Mouse (Mus musculus) forebrain, embryonic 15.5 days (tissue): ENCODE results near the gene Rraga. TPM values are rescaled to one million over a fixed set of nuclear protein-coding genes. Genes with fewer than 3 reads are reported as not detected.

Experiments
- ATAC-seq: fragments of 200-750 bp; cut with Nextera tagmentation; replicated peaks from 2 replicates; pipeline ENCODE4 v1.8.0; 2017; ENCODE audit warnings: mild to moderate bottlenecking, moderate TSS enrichment, moderate library complexity
- H3K27ac ChIP-seq: fragments of 300-500 bp; sonication (generic); replicated peaks from 2 replicates; pipeline ENCODE4 v1.5.1; 2015; ENCODE audit warnings: mild to moderate bottlenecking, inconsistent platforms
- H3K27me3 ChIP-seq: fragments of 300-500 bp; sonication (generic); 2 replicates; pipeline ENCODE4 v1.6.1; 2015; ENCODE audit warnings: inconsistent platforms
- H3K36me3 ChIP-seq: fragments of 300-500 bp; sonication (generic); 2 replicates; pipeline ENCODE4 v1.6.1; 2015; ENCODE audit warnings: mild to moderate bottlenecking, inconsistent platforms
- H3K4me1 ChIP-seq: fragments of 300-500 bp; sonication (generic); 2 replicates; pipeline ENCODE4 v1.6.1; 2015; ENCODE audit warnings: inconsistent platforms
- H3K4me2 ChIP-seq: fragments of 300-500 bp; sonication (generic); replicated peaks from 2 replicates; pipeline ENCODE4 v1.6.1; 2015; ENCODE audit warnings: mild to moderate bottlenecking, inconsistent platforms
- H3K4me3 ChIP-seq: fragments of 300-500 bp; sonication (generic); 2 replicates; pipeline ENCODE4 v1.5.1; 2015; ENCODE audit warnings: mild to moderate bottlenecking, inconsistent platforms
- H3K9ac ChIP-seq: fragments of 300-500 bp; sonication (generic); replicated peaks from 2 replicates; pipeline ENCODE4 v1.6.1; 2015; ENCODE audit warnings: mild to moderate bottlenecking, inconsistent platforms
- H3K9me3 ChIP-seq: fragments of 300-500 bp; sonication (generic); 2 replicates; pipeline ENCODE4 v1.6.1; 2016; ENCODE audit warnings: inconsistent platforms
- WGBS: fragments of 180-500 bp; shearing (Covaris S2); methylation state at CpG from one replicate; pipeline ENCODE4 v1.1.7; 2015; ENCODE audit warnings: mixed read lengths; 5-methylcytosine and 5-hydroxymethylcytosine counted together
- polyA plus RNA-seq: library from polyadenylated mRNA; unstranded; fragments of >200 nt; fragmentation: Nextera tagmentation; extraction: Ambion mirVana; gene quantifications from 2 replicates; pipeline ENCODE4 v1.2.1, GENCODE M21; 2015

Rraga gene
- polyA plus RNA-seq, 1 experiment from 2014 or later: 95.5 TPM

DNA sequence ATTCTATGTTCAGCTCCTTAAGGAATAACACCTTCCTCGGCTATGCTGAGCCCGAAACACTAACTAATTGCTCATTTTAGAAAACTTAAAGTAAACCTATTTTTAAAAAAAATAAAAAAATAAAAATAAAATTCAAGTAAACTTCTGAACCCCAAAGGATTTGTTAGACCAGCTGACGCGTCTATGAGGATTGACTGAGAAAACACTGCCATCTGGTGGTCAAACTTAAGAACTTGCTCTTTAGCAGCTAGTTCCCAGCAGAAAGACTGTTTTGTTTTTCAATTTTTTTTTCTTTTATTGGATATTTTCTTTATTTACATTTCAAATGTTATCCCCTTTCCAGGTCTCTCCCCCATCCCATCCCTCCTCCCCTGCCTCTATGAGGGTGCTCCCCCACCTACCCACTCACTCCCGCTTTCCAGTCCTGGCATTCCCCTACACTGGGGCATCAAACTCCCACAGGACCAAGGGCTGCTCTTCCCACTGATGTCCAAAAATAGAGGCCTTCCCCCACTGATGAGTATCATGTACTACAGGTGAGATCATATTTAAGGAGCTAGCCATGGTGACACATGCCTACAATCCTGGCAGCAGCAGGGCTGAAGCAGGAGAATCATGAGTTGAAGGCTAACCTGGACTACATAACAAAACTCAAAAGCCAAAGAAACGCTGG is 20.3 kb upstream of the Rraga start:
- Histone ChIP-seq H3K4me3 (no peak overlapping the region), H3K9me3 (no peaks in the 10 kb centered on the region), H3K4me2 (no peak overlapping the region), H3K27ac (no peak overlapping the region), H3K36me3 (no peaks in the 10 kb centered on the region), H3K4me1 (no peaks in the 10 kb centered on the region), H3K9ac (no peak overlapping the region), H3K27me3 (no peaks in the 10 kb centered on the region)
- 23% methylated on average over 6 of the region's 6 CpGs for WGBS
- ATAC-seq: peak; percentile 81

DNA sequence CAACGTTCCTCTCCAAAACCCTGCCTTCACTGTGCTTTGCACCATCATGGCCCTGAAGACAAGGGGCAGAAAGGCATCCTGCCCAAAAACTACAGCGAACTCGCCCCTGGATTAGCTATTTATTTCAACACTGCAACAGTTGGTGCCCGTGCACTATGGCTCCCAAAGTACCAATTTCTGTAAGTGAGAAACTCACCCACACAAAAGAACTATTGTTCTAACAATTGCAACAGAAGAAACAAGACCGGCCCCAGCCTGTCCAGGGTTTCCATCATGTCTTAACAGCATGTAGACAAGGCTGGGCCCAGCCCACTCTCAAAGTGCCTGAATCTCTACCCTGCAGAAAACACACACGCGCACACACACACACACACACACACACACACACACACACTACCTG is 18.1 kb upstream of the Rraga start:
- Histone ChIP-seq H3K9ac (no peak overlapping the region), H3K9me3 (no peaks in the 10 kb centered on the region), H3K36me3 (no peaks in the 10 kb centered on the region), H3K4me3 (no peak overlapping the region), H3K4me1 (no peaks in the 10 kb centered on the region), H3K4me2 (no peak overlapping the region), H3K27me3 (no peaks in the 10 kb centered on the region), H3K27ac (no peak overlapping the region)
- 62% methylated on average over 7 of the region's 7 CpGs for WGBS
- ATAC-seq: no peak

DNA sequence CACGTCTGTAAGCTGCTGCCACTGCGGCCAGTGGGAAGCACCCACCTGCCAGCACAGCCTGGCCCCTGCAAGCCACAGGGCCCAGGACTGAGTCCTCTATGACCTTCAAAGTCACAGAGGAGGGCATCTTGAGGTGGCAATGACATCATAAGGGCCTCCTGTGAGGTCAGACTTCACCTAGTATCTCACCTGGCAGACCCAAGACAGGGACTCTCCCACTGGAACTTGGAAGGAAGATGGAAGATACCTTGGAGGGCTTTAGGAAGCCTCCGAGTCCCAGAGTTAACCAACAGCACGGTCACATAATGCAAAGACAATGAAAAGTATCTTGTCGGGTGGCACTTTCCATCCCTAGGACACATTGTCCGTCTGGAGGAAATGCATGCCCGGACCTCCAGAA is 17.2 kb upstream of the Rraga start, which contains the start of gene Saxo1:
Gene Saxo1, minus strand, starts transcription at position 101 of the 400 bp plus-strand sequence.
- Histone ChIP-seq H3K4me1 (no peaks in the 10 kb centered on the region), H3K9ac (no peak within 1 kb of the TSS), H3K36me3 (no peaks in the 10 kb centered on the region), H3K27me3 (no peaks in the 10 kb centered on the region), H3K4me2 (no peak within 1 kb of the TSS), H3K9me3 (no peaks in the 10 kb centered on the region), H3K4me3 (no peak within 1 kb of the TSS), H3K27ac (no peak within 1 kb of the TSS)
- 93% methylated on average over 7 of the region's 7 CpGs for WGBS
- ATAC-seq: no peak

DNA sequence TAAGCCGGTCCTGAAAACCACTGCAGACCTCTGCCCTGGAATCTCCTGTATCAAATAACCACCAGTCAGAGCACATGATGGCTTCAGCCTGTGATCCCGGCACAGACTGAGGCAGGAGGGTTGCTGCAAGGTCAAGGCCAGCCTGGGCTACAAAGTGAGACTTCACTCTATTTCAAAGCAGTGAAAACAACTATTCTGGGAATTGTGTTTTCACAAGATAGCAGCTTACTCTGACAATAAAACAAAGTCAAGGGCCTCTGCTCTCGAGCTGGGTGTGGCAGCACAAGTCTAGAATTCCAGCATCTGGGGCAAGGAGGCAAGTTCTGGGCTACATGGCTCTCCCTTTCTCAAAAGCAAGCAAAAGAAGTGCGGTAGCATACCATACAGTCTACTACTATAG is 16.5 kb upstream of the Rraga start:
- Histone ChIP-seq H3K36me3 (no peaks in the 10 kb centered on the region), H3K27ac (no peak overlapping the region), H3K9ac (no peak overlapping the region), H3K4me2 (no peak overlapping the region), H3K9me3 (no peaks in the 10 kb centered on the region), H3K4me3 (no peak overlapping the region), H3K27me3 (no peaks in the 10 kb centered on the region), H3K4me1 (no peaks in the 10 kb centered on the region)
- 81% methylated on average over 4 of the region's 4 CpGs for WGBS
- ATAC-seq: no peak

DNA sequence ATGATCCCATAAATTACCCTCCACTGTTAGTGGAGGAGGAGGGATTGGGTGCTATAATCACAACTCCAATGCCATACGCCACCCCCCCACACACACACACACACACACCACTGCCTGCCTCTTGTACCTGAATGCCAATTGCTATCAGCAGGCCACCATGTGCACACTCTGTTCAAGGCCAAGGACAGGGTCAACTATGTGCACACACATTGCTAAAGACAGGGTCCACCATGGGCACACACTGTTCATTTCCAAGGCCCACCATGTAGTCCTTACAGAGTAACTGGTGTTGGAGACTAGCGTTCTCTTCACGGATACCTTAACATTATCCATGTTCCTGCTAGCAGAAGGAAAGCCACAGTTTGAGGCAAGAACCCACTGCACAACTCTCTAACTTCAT is 14.4 kb upstream of the Rraga start:
- Histone ChIP-seq H3K9ac (no peak overlapping the region), H3K27ac (no peak overlapping the region), H3K27me3 (no peaks in the 10 kb centered on the region), H3K4me3 (no peak overlapping the region), H3K9me3 (no peaks in the 10 kb centered on the region), H3K36me3 (no peaks in the 10 kb centered on the region), H3K4me2 (no peak overlapping the region), H3K4me1 (no peaks in the 10 kb centered on the region)
- no peak for ATAC-seq
- WGBS: 97% methylated on average over 3 of the region's 3 CpGs

DNA sequence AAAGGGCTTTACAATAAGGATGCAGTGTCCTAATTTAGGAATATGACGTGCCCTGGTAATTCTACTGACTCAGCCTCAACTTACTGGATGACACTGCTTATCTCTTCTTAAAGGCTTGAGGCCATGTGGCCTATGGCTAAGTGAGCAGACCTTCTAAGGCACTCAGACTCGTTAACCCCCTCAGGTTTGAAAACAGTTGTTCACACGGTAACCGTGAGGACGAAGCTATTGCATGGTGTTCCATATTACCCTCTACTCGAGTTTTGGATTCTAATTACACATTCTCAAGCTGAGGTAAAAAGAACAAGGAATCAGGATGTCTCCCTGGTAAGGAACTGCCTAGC is 557 bp upstream of the Rraga start:
- ATAC-seq: peak; percentile 49
- H3K27me3 ChIP-seq: no peaks in the 10 kb centered on the region
- H3K4me1 ChIP-seq: peaks cover 36% of the 10 kb centered on the region
- no peaks in the 10 kb centered on the region for H3K36me3 ChIP-seq
- no peaks in the 10 kb centered on the region for H3K9me3 ChIP-seq
- 14% methylated on average over 6 of the region's 6 CpGs for WGBS
- H3K27ac ChIP-seq: peak overlapping the region; percentile 99
- peak overlapping the region; percentile 99 for H3K9ac ChIP-seq
- H3K4me3 ChIP-seq: peak overlapping the region; percentile 85
- peak overlapping the region; percentile 68 for H3K4me2 ChIP-seq

DNA sequence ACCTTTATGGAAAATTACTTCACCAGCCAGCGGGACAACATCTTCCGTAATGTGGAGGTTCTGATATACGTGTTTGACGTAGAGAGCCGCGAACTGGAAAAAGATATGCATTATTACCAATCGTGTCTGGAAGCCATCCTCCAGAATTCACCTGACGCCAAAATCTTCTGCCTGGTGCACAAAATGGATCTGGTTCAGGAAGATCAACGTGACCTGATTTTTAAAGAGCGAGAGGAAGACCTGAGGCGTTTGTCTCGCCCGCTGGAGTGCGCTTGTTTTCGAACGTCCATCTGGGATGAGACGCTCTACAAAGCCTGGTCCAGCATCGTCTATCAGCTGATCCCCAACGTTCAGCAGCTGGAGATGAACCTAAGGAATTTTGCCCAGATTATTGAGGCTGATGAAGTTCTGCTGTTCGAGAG is 663 bp downstream of the Rraga start:
- H3K9ac ChIP-seq: peak overlapping the region; percentile 99
- peak overlapping the region; percentile 99 for H3K27ac ChIP-seq
- H3K9me3 ChIP-seq: no peaks in the 10 kb centered on the region
- H3K4me3 ChIP-seq: peak overlapping the region; percentile 85
- H3K27me3 ChIP-seq: no peaks in the 10 kb centered on the region
- H3K4me2 ChIP-seq: peak overlapping the region; percentile 68
- under 1% methylated on average over 20 of the region's 20 CpGs for WGBS
- no peaks in the 10 kb centered on the region for H3K36me3 ChIP-seq
- ATAC-seq: no peak
- H3K4me1 ChIP-seq: peaks cover 36% of the 10 kb centered on the region

DNA sequence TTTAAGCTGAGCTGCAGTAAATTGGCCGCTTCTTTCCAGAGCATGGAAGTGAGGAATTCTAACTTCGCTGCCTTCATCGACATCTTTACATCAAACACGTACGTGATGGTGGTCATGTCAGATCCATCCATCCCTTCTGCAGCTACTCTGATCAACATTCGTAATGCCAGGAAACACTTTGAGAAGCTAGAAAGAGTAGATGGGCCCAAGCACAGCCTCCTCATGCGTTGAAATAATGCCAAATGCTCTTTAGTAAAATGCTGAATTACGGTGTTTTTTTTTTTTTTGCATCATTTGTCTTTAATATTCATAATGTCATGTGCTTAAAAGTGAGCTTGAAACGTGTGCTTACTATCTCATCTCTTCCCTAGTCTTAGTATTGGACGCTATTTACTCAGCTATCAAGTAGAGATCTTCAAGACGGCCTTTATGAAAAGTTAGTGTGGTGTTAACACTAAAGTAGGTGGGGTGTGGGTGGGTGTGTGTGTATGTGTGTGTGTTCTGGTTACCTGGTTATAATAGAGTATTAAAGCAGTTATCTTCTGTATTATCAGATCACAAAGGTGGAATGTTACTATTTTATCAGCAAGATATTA is 1.3 kb downstream of the Rraga start:
- Histone ChIP-seq H3K9ac (peak overlapping the region; percentile 99), H3K36me3 (no peaks in the 10 kb centered on the region), H3K4me3 (peak overlapping the region; percentile 85), H3K4me1 (peaks cover 36% of the 10 kb centered on the region), H3K27me3 (no peaks in the 10 kb centered on the region), H3K27ac (peak overlapping the region; percentile 99), H3K9me3 (no peaks in the 10 kb centered on the region), H3K4me2 (peak overlapping the region; percentile 68)
- ATAC-seq: no peak
- 9% methylated on average over 11 of the region's 11 CpGs for WGBS

DNA sequence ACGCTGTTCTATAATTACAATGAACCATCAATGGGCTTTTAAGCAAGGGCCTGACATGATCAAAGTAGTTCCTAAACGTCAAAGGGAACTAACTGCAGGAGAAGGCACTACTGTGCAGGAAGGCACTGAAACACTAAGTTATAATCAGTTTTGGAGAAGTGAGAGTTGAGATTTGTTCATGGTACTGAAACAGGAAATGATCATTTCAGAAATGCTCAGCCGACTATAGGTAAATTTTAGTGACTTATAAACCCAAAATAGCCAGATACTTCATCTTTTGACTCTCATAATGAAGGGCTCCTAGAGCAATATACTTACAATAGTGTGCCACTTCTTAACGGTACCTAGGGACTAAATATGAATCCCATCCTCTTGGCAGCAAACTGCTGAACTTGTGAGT is 4.6 kb downstream of the Rraga start:
- no peak overlapping the region for H3K9ac ChIP-seq
- H3K9me3 ChIP-seq: no peaks in the 10 kb centered on the region
- no peak overlapping the region for H3K4me3 ChIP-seq
- ATAC-seq: no peak
- no peak overlapping the region for H3K27ac ChIP-seq
- H3K27me3 ChIP-seq: no peaks in the 10 kb centered on the region
- H3K36me3 ChIP-seq: peaks cover 14% of the 10 kb centered on the region
- WGBS: 40% methylated on average over 4 of the region's 4 CpGs
- no peak overlapping the region for H3K4me2 ChIP-seq
- H3K4me1 ChIP-seq: peaks cover 32% of the 10 kb centered on the region

DNA sequence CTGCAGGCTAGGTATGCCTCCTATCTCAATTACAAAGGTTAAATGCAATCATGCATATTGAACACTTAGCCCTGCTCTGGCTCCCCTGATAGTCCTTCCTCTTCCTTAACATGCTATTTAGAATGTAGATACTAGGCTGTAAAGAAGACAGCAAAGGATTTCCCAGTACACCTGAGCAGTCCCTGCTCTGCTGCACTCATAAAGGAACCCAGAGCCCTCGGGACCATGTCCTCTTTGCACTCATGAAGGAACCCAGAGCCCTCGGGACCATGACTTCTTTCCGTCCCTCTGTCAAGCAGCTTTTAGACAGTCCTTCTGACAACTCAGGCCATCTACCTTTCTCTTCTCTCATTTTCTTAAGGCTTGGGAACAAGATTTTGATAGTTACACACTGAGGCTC is 5.1 kb downstream of the Rraga start:
- no peak overlapping the region for H3K9ac ChIP-seq

DNA sequence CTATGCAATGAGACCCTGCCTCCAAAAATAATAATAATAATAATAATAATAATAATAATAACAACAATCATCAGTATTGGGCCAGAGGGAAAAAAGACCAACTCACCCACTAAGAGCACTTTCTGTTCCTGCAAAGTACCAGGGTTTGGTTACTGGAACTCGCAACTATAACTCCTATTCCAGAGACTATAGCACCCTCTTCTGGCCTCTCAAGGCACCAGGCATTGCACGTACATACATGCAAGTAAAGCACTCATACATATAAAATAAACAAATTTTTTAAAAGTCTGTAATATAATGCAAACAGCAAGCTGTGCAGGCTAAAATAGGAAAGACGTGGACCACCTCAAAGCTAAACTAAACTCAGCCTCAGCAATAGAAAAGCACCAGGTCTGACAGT is 12.8 kb downstream of the Rraga start:
- H3K4me1 ChIP-seq: no peaks in the 10 kb centered on the region
- H3K36me3 ChIP-seq: peaks cover 36% of the 10 kb centered on the region
- WGBS: 85% methylated on average over 3 of the region's 3 CpGs
- no peak overlapping the region for H3K9ac ChIP-seq
- ATAC-seq: no peak
- no peak overlapping the region for H3K27ac ChIP-seq
- no peaks in the 10 kb centered on the region for H3K27me3 ChIP-seq
- H3K4me3 ChIP-seq: no peak overlapping the region
- H3K9me3 ChIP-seq: no peaks in the 10 kb centered on the region
- H3K4me2 ChIP-seq: no peak overlapping the region

More for the DNA sequence above, 5.1 kb downstream of the Rraga start:
- H3K4me2 ChIP-seq: no peak overlapping the region
- no peak for ATAC-seq
- no peak overlapping the region for H3K4me3 ChIP-seq
- no peaks in the 10 kb centered on the region for H3K9me3 ChIP-seq
- H3K36me3 ChIP-seq: peaks cover 20% of the 10 kb centered on the region
- H3K4me1 ChIP-seq: peaks cover 31% of the 10 kb centered on the region
- no peak overlapping the region for H3K27ac ChIP-seq
- H3K27me3 ChIP-seq: no peaks in the 10 kb centered on the region
- 83% methylated on average over 3 of the region's 3 CpGs for WGBS

DNA sequence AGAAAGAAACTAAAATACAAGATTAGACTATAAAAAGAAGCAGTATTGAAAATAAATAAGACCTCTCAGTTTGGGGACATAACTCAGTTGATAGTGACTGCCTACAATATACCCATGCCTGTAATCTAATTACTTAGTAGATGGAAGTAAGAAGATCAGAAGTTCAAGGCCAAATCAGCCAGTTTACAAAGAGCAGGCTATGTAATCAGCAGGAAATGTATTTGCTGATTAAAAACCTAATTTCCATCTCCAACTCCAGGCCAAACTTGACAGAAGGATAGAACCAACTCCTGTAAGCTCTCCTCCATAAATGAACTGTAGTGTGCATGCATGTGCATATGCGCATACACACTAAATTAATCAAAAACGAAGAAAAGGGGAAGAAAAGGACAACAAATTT is 15.8 kb downstream of the Rraga start:
- Histone ChIP-seq H3K27me3 (no peaks in the 10 kb centered on the region), H3K4me1 (no peaks in the 10 kb centered on the region), H3K9ac (no peak overlapping the region), H3K9me3 (no peaks in the 10 kb centered on the region), H3K4me2 (no peak overlapping the region), H3K27ac (no peak overlapping the region), H3K36me3 (peaks cover 25% of the 10 kb centered on the region), H3K4me3 (no peak overlapping the region)
- ATAC-seq: no peak
- 92% methylated on average over 2 of the region's 2 CpGs for WGBS
